Mouse (Mus musculus) liver, embryonic 13.5 days (tissue): ENCODE measurements around the gene Aicda. TPM values are rescaled to one million over a fixed set of nuclear protein-coding genes. Genes with fewer than 3 reads are reported as not detected.
"Not testable (repeated sequence)": the region's sequence is repeated elsewhere in the genome, so short reads cannot be mapped to it uniquely, and the experiment has no call there.

Experiments used
- ATAC-seq: fragments of 200-750 bp; cut with Nextera tagmentation; 2 replicates; pipeline ENCODE4 v1.8.0; 2017; ENCODE audit warnings: low read depth, mild to moderate bottlenecking, moderate number of reproducible peaks, moderate library complexity
- DNase-seq: peaks from one replicate; pipeline ENCODE4 v3.0.0; 2022
- H3K27ac ChIP-seq: fragments of 300-500 bp; sonication (generic); 2 replicates; pipeline ENCODE4 v1.5.1; 2015; ENCODE audit warnings: moderate library complexity, mild to moderate bottlenecking, inconsistent platforms
- H3K27me3 ChIP-seq: fragments of 300-500 bp; sonication (generic); 2 replicates; pipeline ENCODE4 v1.6.1; 2015; ENCODE audit warnings: mild to moderate bottlenecking, inconsistent platforms
- H3K36me3 ChIP-seq: fragments of 300-500 bp; sonication (generic); 2 replicates; pipeline ENCODE4 v1.6.1; 2015; ENCODE audit warnings: mild to moderate bottlenecking, inconsistent platforms
- H3K4me1 ChIP-seq: fragments of 300-500 bp; sonication (generic); replicated peaks from 2 replicates; pipeline ENCODE4 v1.6.1; 2015; ENCODE audit warnings: inconsistent platforms
- H3K4me2 ChIP-seq: fragments of 300-500 bp; sonication (generic); 2 replicates; pipeline ENCODE4 v1.6.1; 2015; ENCODE audit warnings: inconsistent platforms, mild to moderate bottlenecking, moderate library complexity
- H3K4me3 ChIP-seq: fragments of 300-500 bp; sonication (generic); replicated peaks from 2 replicates; pipeline ENCODE4 v1.5.1; 2015; ENCODE audit warnings: mild to moderate bottlenecking, inconsistent platforms
- H3K9ac ChIP-seq: fragments of 300-500 bp; sonication (generic); 2 replicates; pipeline ENCODE4 v1.6.1; 2015; ENCODE audit warnings: mild to moderate bottlenecking, inconsistent platforms
- H3K9me3 ChIP-seq: fragments of 300-500 bp; sonication (generic); replicated peaks from 2 replicates; pipeline ENCODE4 v1.6.1; 2016; ENCODE audit warnings: inconsistent platforms
- WGBS: fragments of 180-500 bp; shearing (Covaris S2); methylation state at CpG from one replicate; pipeline ENCODE4 v1.1.7; 2015; ENCODE audit not compliant: insufficient replicate concordance; 5-methylcytosine and 5-hydroxymethylcytosine counted together
- polyA plus RNA-seq: library from polyadenylated mRNA; unstranded; fragments of >200 nt; fragmentation: Nextera tagmentation; extraction: Ambion mirVana; gene quantifications from 2 replicates; pipeline ENCODE4 v1.2.1, GENCODE M21; 2015

Gene Aicda
- polyA plus RNA-seq, 1 experiment from 2014 or later: not detected

DNA sequence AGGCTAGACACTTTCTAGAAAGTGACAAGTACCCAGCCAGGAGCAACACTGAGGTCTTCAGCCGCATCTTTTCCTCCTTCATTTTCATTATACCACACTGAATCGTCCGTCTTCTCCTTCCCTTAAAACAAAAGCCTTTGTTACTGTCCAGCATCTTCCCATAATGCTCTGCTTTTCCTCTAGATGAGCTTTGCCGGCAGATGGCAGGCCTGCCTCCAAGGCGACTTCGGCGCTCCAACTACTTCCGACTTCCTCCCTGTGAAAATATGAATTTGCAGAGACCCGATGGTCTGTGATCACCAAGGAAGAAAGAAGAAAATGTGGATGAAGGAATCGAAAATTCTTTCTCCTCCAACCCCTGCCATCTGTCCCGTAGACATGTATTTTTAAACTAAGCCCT lies 25.5 kb upstream of the Aicda start:
- Histone ChIP-seq H3K4me3 (no peak overlapping the region), H3K9ac (no peak overlapping the region), H3K4me1 (no peaks in the 10 kb centered on the region), H3K4me2 (no peak overlapping the region), H3K27ac (no peak overlapping the region), H3K27me3 (0 out of 2 replicates have a peak, but pooled peaks cover 3% of the 10 kb centered on the region), H3K9me3 (no peaks in the 10 kb centered on the region), H3K36me3 (no peaks in the 10 kb centered on the region)
- ATAC-seq (no peak), DNase-seq (no peak)
- WGBS: 63% methylated on average over 11 of the region's 11 CpGs

DNA sequence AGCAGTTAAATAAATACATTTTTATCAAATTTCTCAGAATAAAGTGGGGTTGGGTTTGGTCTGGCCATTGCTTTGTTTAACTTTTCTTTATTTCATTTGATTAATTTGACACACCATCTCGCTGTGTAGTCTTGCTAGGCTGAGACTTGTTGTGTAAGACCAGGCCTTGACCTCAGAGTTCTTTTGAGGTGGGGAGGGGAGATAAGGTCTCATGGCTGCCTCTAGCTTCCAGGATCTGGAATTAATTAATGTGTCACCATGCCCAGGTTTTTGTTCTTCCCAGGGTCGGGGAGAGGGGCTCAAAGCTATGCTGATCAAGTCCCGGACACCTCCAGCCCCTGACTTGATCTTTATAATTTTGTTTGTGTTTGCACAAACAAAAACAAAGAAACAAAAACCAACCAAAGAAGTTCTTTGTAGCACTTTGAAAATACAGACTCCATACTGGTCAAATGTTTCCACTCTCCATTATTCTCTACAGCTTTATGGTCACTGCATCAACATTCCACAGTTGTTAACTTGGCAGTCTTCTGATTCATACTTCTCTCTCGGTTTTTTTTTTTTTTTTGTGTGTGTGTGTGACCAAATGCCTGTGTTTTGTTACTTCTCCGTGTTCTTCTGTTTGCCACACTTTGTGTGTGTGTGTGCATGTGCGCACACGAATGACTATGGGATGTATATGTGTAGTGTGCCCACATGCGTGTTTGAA lies 22.0 kb upstream of the Aicda start:
- Histone ChIP-seq H3K4me3 (no peak overlapping the region), H3K36me3 (no peaks in the 10 kb centered on the region), H3K9me3 (no peaks in the 10 kb centered on the region), H3K9ac (no peak overlapping the region), H3K4me1 (no peaks in the 10 kb centered on the region), H3K4me2 (no peak overlapping the region), H3K27me3 (0 out of 2 replicates have a peak, but pooled peaks cover 3% of the 10 kb centered on the region), H3K27ac (no peak overlapping the region)
- 62% methylated on average over 8 of the region's 8 CpGs for WGBS
- DNase-seq: no peak
- no peak for ATAC-seq

DNA sequence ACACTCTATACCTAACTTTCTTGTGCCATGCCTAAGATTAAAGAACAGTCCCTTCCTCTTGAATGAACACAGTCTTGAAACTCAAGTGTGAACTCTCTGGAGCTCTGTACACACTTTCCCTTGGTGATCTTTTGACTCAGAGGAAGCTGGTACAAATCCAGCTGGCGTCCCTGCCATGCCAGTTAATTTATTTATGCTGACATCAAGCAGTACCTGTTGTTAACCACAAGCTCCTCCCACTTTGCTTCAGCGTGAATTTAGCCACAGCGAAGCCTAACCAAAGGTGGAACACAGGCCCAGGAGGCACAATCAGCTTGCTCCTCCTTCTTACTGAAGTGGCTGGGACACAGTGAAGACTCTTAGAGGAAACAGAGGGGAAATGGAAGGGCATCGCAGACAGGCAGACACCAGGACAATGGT lies 20.7 kb upstream of the Aicda start:
- Histone ChIP-seq H3K27me3 (no peaks in the 10 kb centered on the region), H3K4me1 (no peaks in the 10 kb centered on the region), H3K36me3 (no peaks in the 10 kb centered on the region), H3K9me3 (no peaks in the 10 kb centered on the region), H3K4me3 (no peak overlapping the region), H3K27ac (no peak overlapping the region), H3K9ac (no peak overlapping the region), H3K4me2 (peak overlapping the region; percentile 29; the same call in 1 of the 2 replicates)
- DNase-seq (no peak), ATAC-seq (no peak)
- WGBS: 8% methylated on average over 4 of the region's 4 CpGs

DNA sequence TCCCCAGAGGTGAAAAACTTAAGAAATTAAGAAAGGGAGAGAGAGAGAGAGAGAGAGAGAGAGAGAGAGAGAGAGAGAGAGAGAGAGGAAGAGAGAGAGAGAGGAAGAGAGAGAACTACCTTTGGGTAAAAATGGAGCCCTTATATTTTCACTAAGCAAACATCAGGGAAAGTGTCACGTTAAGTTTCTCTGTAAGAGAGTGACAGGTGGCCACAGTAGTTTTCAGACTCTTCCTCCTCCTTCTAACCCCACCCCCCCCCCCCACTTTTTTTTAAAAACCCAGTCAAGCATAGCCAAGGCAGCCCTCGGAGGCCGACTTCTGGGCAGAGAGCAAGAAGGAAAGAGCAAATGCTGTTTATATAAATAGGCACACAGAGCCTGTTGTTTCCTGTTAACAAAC lies 19.6 kb upstream of the Aicda start:
- ATAC-seq: no peak
- no peak overlapping the region for H3K9ac ChIP-seq
- no peaks in the 10 kb centered on the region for H3K36me3 ChIP-seq

DNA sequence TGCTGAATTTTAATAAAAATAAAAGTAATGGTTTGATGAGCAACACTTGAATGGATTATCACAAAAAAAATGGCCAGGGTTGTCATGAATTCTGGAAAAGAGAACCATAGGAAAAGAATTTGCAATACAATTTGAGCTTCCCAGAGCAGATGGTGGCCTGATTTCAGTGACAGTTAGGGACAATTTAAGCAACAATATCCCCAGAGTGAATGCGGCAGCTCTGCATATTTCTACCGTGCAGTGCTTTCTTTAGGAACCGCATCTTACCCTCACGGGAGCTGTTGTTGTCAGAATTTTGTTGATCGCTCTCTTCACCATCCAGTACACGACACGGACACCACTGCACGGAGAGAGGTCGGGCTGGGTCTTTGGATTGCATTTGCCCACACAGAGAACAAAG lies 14.0 kb upstream of the Aicda start:
- 78% methylated on average over 9 of the region's 9 CpGs for WGBS
- H3K4me1 ChIP-seq: no peaks in the 10 kb centered on the region
- no peak overlapping the region for H3K4me2 ChIP-seq
- DNase-seq (no peak), ATAC-seq (no peak)
- no peaks in the 10 kb centered on the region for H3K36me3 ChIP-seq
- no peaks in the 10 kb centered on the region for H3K9me3 ChIP-seq
- H3K9ac ChIP-seq: no peak overlapping the region
- no peak overlapping the region for H3K4me3 ChIP-seq
- no peaks in the 10 kb centered on the region for H3K27me3 ChIP-seq
- no peak overlapping the region for H3K27ac ChIP-seq

More for the DNA sequence above, 19.6 kb upstream of the Aicda start:
- H3K27me3 ChIP-seq: no peaks in the 10 kb centered on the region
- no peaks in the 10 kb centered on the region for H3K4me1 ChIP-seq
- no peak for DNase-seq
- H3K27ac ChIP-seq: no peak overlapping the region
- 17% methylated on average over 3 of the region's 3 CpGs for WGBS
- no peak overlapping the region for H3K4me2 ChIP-seq
- no peak overlapping the region for H3K4me3 ChIP-seq
- H3K9me3 ChIP-seq: no peaks in the 10 kb centered on the region

DNA sequence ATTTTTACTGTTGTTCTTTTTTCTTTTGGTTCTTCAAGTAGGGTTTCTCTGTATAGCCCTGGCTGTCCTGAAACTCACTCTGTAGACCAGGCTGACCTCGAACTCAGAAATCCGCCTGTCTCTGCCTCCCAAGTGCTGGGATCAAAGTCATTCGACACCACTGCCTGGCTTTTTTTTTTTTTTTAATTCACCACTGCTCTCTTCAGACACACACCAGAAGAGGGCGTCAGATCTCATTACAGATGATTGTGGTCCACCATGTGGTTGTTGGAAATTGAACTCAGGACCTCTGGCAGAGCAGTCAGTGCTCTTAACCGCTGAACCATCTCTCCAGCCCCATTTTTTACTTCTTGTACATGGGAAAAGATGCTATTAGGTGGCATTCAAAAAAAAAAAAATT lies 11.1 kb upstream of the Aicda start:
- DNase-seq, H3K27me3 ChIP-seq, H3K9me3 ChIP-seq, H3K4me2 ChIP-seq, ATAC-seq, H3K9ac ChIP-seq, H3K4me1 ChIP-seq, H3K4me3 ChIP-seq, H3K36me3 ChIP-seq, H3K27ac ChIP-seq: not testable (repeated sequence)
- 61% methylated on average over 5 of the region's 5 CpGs for WGBS

DNA sequence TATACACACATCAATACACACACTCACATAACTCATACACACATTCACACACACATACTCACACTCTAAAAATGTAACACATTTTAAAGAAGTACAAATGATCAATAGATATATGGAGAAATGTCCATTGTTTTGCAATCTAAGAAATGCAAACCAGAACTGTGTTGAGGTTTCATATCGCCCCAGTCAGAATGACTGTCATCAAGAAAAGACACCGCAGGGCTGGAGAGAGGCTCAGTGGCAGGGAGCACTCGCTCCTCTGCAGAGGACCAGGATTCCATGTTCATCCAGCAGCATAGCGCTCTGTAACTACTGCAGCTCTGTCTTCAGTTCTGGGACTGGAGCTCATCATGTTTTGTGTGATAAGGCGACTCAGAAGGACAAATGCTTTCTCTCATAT lies 10.0 kb upstream of the Aicda start:
- ATAC-seq (no peak), DNase-seq (no peak)
- no peak overlapping the region for H3K27ac ChIP-seq
- no peak overlapping the region for H3K4me2 ChIP-seq
- no peaks in the 10 kb centered on the region for H3K4me1 ChIP-seq
- H3K4me3 ChIP-seq: no peak overlapping the region
- no peak overlapping the region for H3K9ac ChIP-seq
- H3K36me3 ChIP-seq: no peaks in the 10 kb centered on the region
- no peaks in the 10 kb centered on the region for H3K9me3 ChIP-seq
- H3K27me3 ChIP-seq: no peaks in the 10 kb centered on the region
- 66% methylated on average over 5 of the region's 5 CpGs for WGBS

DNA sequence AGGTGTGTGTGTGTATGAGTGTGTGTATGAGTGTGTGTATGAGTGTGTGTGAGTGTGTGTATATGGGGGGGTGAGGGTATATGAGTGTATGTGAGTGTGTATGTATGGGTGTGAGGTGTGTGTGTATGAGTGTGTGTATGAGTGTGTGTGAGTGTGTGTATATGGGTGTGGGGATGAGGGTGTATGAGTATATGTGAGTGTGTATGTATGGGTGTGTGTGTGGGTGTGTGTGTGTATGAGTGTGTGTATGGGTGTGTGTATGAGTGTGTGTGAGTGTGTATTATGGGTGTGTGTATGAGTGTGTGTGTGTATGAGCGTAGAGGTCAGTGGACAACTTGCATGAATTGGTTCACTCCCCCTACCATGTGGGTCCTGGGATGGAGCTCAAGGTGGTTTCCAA lies 8.9 kb upstream of the Aicda start:
- Histone ChIP-seq H3K9ac (no peak overlapping the region), H3K9me3 (no peaks in the 10 kb centered on the region), H3K4me2 (no peak overlapping the region), H3K27ac (no peak overlapping the region), H3K4me1 (no peaks in the 10 kb centered on the region), H3K4me3 (no peak overlapping the region), H3K27me3 (no peaks in the 10 kb centered on the region), H3K36me3 (no peaks in the 10 kb centered on the region)
- WGBS: 88% methylated on average over 1 of the region's 1 CpGs
- ATAC-seq: 0 out of 2 replicates have a peak, but pooled peaks have one; percentile 23
- no peak for DNase-seq

DNA sequence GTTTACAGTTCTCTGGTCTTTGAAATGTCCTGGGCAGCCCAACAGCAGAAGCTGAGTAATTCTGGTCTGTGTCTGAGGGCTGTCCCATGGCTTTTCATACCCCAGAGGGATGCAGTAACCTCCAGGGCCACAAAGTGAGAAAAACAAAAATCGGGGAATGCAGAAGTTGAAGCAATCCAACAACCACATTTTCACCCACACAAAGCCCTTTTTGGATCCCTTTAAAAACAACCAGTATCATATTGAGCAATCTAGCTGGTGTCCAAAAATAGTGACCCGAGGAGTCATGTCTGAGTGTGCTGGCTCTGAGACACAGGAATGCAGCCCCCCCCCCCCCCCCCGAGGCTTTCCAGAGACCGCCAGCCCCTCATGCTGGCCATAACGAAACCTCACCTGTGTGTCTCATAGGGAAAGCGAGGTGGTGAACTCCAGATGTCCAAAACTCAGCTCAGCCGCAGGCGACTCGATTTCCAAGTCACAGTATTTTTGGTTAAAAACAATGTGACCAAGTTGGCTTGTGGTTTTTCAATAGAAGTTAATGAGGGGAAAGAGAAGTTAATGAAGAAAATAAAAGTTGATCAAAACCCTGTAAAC lies 8.2 kb upstream of the Aicda start:
- no peaks in the 10 kb centered on the region for H3K27me3 ChIP-seq
- H3K4me3 ChIP-seq: no peak overlapping the region
- ATAC-seq: no peak
- H3K36me3 ChIP-seq: no peaks in the 10 kb centered on the region
- DNase-seq: no peak
- H3K4me2 ChIP-seq: no peak overlapping the region
- WGBS: 38% methylated on average over 9 of the region's 9 CpGs
- H3K9ac ChIP-seq: no peak overlapping the region
- H3K9me3 ChIP-seq: no peaks in the 10 kb centered on the region
- H3K27ac ChIP-seq: no peak overlapping the region
- H3K4me1 ChIP-seq: no peaks in the 10 kb centered on the region

DNA sequence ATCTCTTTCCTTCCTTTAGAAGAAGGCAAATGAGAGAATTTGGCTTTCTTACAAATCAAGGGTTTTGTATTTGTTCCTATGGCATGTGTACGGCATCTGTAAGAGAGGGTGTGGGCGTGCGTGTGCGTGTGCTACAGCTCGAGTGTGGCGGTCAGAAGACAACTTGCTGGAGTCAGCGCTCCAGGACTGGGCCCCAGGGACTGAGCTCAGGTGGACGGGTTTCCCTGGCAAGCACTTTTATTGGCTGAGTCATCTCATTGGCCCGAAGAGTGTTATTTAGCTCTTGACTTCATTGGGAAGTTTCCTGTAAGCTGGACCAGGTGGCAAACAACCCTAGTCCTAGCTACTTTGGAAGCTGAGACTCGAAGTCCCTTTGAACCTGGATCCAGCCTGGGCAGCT lies 7.7 kb upstream of the Aicda start:
- H3K27me3 ChIP-seq: no peaks in the 10 kb centered on the region
- no peak overlapping the region for H3K27ac ChIP-seq
- no peaks in the 10 kb centered on the region for H3K9me3 ChIP-seq
- no peak for DNase-seq
- no peak for ATAC-seq
- no peaks in the 10 kb centered on the region for H3K4me1 ChIP-seq
- no peak overlapping the region for H3K4me2 ChIP-seq
- 64% methylated on average over 10 of the region's 10 CpGs for WGBS
- no peak overlapping the region for H3K9ac ChIP-seq
- H3K36me3 ChIP-seq: no peaks in the 10 kb centered on the region
- no peak overlapping the region for H3K4me3 ChIP-seq

DNA sequence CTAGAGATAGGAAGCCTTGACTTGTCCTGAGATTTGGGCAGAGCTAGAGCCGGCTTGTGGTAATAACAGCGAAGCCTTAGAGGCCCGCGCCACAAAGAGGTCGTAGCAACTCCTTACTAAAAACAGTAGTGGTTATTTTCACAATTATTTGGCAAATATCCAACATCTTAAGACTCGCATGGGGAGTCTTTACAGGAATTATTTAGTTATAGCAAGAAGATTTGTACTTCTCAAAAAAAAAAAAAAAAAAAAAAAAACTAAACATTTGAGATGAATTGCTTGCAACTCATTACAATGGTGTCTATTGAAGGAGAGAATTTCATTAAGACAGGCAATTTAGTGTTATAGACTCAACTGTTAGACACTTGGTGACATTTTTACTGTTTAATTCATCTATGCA lies 501 bp downstream of the Aicda start:
- no peak overlapping the region for H3K9ac ChIP-seq

DNA sequence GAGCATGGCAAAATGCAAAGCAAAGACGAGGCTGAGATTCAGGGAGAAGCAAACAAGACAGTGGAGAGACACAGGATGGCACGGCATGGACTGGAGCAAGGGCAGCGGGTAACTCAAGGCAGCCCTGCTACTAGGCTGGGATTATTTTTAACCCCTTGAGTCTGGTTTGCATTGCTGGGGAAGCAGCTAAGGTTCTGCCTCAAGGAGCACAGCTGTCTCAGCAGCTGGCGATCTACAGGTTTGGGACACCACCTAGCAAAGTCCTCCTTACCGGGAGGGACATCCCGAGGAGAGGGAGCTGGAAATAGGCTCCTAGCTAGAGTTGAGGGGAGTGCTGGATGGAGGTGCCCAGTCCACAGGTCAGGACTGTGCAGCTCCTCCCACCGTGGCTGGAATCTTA lies 1.7 kb downstream of the Aicda start:
- Histone ChIP-seq H3K27me3 (peaks cover 10% of the 10 kb centered on the region; the same call in 1 of the 2 replicates), H3K4me1 (0 out of 2 replicates have a peak, but pooled peaks cover 2% of the 10 kb centered on the region), H3K9ac (no peak overlapping the region), H3K4me2 (no peak overlapping the region), H3K36me3 (no peaks in the 10 kb centered on the region), H3K9me3 (no peaks in the 10 kb centered on the region), H3K27ac (no peak overlapping the region), H3K4me3 (no peak overlapping the region)
- no peak for DNase-seq
- 25% methylated on average over 7 of the region's 7 CpGs for WGBS
- ATAC-seq: no peak

More for the DNA sequence above, 501 bp downstream of the Aicda start:
- ATAC-seq: no peak
- Histone ChIP-seq H3K27me3 (peaks cover 10% of the 10 kb centered on the region; the same call in 1 of the 2 replicates), H3K4me3 (no peak overlapping the region), H3K4me2 (no peak overlapping the region), H3K4me1 (no peaks in the 10 kb centered on the region), H3K9me3 (no peaks in the 10 kb centered on the region), H3K27ac (no peak overlapping the region), H3K36me3 (no peaks in the 10 kb centered on the region)
- WGBS: 66% methylated on average over 6 of the region's 6 CpGs
- DNase-seq: no peak
